Mouse (Mus musculus) mesoderm, embryonic 11.5 days (tissue): ENCODE data around the gene Efna5.

Source experiments
- DNase-seq: peaks from one replicate; pipeline ENCODE4 v3.0.0-alpha.2; 2012; ENCODE audit warnings: low read depth, low spot score

Gene Efna5

DNA sequence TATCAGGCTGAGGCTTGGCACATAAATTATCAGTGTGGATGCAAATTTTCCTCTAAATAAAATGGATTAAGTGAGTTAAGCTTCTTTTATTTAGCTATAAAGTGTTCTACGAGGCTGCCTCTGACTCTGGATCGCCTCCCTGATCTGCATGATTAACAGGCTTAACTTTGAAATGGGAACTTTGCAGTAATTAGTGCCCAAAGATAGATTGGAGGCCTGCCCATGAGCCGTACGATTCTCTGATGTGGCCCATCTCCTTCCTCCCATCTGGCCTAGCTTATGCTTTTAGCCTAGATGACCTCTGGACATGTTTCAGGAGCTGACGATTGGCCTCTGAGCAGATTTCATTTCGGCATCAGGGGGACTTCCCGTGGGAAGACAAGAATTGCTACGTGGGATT, 273.0 kb downstream of the Efna5 start:
- no peak for DNase-seq

DNA sequence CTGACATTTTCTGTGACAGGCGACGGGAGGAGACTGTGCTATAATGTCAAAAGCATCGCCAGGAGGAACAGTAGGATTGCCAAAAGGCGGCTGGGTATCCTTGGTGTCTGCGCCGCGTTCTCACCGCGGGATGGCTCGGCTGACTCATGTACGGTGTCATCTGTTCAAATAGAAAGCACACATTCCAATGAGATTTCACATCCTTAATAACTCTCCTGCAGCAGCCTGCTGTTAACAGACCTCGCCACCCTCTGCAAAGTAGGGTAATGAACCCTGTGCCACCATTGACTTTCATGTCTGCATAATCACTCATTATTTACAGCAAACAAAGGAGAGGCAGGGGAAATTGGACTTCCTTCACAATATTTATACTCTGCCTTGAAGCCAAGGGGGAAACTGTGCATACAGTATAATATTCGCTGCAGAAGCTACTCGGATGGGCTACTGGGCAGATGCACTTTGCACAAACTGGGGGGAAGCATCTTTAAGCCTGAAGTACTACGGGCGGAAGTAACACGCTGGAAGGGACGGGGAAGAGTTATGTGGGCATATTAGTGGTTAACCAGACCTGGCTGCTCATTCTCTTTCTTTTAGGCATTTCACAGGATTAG, 273.7 kb downstream of the Efna5 start:
- DNase-seq, result no peak

DNA sequence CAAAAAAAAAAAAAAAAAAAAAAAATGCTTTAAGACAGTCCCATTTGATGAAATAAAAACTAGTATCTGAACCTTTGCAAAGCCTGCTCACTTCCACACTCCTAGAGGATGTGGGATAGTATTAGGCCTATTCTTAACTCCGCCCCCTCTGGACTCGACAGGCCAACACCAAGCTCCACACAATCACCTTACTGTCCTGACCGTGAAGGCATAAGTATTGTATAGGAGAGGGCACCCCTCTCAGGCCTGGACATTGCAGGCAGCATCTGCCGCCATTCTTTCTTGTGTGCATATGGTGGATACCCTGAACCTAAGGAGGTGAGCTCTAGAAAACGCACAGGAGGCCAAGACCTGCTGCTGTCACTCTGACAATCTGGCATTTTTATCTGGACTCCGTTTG, 274.4 kb downstream of the Efna5 start:
- DNase-seq, result no peak

DNA sequence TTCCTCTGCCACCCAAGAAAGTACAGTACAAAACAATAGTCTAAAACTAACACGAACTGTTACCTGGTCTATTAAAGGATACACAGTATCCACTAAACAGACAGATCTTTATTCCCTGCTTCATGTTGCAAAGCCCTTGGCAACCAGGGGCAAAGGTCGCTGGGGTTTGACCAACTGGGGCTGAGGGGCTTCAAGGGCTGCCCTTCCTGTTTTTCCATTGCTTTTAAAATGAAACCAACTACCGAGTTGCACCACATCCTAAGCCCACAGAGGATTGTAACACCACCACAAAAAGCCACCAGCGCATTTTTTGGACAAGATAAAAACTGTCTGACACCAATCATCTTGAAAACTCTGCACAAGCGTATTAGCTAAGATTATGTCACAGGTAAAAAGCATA, 276.8 kb downstream of the Efna5 start:
- DNase-seq, result no peak

DNA sequence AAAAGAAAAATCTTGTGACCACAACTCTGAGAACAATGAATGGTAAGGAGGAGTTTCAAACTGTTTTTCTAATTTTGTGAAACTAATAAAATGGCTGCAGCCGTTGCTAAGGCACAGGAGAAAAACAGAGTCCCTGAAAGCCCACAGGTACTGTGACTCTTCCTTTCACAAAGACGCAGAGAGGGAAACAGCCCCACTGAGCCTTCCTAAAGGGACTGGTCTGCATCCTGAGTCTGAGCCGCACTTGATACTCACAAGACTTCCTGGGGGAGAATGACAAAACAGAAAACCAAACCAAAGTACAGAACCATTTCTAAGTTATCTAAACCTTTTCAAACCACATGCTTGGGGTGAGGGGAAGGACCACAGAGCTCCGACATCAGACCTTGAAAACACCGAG, 277.5 kb downstream of the Efna5 start:
- no peak for DNase-seq

DNA sequence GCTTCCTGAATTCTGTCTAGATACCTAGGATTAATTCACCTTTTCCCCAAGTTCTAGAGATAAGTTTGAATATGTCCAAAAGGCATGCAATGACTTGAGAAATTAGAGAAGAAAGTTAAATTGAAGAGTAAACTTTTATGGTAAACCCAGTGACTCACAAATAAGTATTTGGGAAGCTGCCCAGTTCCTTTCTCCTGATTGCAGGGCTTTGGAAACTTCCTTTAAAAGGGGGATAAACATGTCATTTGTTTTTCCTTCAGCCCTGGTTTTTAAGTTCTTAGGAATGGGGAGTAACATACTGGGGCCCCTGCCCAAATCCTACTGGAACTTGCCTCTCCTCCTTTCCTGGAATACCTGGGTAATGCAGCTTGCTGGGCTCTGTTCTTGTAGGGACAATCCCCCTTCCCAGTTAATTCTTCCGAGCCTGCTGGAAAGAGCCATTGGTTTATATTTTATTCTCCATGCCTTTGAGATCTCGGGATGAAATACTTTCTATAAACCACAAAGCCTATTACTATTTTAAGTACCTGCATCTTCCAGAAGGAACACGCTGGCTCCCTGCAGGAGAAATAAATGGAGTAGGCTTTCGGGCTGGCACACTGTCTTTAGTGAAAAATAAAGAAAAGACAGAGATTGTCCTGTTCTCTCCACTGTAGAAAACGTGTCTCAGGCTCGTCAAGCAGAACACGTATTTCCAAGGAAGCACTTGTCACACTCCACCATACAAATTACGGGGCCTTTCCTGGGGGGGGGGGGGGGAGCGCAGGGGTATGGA, 282.2 kb downstream of the Efna5 start:
- DNase-seq, result no peak

DNA sequence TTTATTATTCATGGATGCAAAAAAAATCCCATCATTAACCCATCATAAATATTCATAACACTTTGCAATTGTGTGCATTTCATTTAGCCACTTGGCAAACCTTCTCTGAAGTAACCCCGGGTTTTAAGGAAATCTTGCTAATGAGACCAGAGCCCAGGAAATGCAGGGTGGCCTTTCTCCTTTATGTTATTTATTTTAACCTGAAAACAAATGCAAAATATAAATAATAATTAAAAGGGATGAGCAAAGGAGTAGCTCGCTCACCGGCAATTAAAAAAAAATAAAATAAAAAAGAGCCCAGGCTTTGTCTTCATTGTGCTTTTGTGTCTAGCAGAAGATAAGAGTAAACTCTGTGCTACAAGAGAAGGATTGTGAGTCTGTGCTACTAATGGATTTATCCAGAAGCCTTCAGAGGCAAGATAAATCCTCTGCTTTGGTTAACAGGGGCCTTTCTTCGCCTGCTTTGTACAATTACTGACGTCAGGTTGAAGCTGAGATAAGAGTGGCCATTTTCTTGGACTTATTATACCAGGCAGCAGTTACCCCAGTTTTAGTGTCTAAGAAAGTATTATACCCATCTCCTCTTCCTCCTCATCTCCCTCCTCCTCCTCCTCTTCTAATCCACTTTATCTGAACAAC, 288.6 kb downstream of the Efna5 start:
- no peak for DNase-seq

DNA sequence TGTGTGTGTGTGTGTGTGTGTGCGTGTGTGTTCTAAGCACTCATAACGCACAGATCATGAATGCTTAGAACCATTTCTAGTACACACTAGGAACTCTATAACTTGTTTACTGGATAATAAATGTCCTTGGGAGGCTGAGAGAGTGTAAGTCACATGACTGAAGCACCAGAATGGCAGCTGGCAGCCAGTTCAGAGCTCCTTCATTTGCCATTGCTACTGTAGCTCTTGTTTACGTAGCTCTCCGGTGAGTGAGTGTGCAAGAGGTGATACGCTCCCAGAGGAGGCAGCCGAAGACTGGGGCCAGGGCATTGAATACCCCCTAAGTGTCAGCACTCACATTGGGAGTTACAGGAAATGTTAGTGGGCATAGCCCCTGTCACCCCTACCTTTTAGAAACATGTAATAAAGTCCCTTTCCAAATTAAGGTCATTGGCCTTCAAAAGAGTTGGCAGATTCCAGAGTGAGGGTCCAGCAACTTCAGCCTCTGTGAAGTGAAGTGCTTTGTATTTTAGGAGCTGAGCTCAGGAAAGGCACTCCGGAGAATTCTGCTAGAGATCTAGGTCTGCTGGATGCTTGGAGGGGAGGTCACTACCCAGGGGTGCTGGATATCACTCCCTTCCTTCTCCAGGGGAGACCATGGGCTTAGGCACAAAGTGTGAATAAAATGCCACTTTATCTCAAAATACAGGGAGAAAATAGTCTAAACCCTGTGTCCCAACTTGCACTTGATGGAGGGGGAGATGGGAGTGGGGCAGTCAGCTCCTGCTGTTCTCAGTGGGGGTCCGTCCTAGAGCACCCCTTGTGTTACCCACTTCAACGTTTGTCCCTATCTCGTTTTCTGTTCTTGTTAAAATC, 289.3 kb downstream of the Efna5 start:
- DNase-seq, result no peak

DNA sequence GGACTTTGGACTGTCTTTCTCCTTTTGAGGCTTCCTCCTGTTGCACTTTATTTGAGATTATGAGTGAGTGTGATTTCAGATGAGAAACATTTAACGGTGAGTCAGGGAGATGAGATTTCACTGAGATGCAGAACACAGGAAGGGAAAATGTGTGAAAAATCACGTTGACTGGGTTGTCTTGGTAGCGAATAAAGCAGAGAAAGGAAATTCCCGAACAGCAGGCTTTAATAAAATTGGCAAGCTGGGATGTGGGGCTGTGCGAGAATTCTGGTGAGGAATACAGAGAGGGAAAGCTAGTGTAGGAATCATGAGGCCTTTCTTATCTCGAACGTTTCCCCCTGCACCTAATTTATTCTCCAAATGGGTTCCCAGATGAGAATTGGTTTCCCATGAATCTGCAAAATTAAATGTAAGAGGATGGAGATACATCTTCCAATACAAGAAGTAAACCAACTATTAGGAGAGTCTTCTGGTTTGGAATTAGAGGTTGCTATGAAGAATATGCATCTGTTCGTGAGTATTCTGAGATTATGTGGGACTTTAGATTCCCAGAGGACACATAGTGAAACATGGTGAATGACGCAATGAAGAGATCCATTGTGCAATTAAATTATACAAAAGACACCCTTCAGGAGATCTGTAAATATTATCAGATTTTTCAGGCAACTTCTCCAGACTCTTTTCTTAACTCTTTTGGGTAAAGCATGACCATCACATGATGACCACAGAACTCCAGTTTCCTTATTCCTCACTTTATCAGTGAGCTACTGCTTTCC, 290.2 kb downstream of the Efna5 start:
- DNase-seq, result no peak

DNA sequence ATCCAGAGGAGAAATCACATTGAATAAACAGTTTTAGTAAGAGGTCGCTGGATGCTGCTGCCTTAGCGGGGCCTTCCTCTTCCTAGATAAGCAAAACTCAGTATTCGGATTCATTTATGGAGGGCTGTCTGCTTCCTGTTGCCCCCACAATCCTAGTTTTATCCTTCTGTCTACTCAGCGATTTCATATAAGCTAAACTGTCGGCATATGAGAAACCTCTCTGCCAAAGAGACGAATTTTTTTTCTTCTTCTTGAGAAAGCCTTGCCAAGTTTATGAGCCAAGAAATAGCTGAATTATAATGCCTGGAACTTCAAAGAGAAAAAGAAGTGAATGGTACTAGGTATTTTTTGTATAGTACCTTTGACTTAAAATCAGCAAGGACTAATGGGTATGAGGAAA, 301.0 kb downstream of the Efna5 start:
- DNase-seq, result no peak

DNA sequence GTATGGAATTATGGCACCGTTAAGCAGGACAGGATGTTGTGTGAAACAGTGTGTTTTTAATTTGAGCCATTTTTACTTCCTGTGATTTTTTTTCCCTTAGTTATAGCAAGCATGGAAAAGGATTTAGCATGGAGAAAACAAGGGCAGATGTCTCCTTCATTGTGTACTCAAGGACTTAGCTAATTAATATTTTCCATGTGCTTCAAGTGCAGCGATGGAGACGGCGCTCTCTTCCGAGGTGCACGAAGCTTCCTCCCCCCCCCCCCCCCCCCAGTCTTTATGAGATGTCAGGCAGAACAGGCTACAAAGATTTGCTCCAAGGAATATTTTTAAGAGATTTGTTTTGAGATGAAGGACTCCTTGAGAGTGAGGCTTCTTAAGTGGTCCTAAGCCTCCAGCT, 301.5 kb downstream of the Efna5 start:
- DNase-seq, result no peak

DNA sequence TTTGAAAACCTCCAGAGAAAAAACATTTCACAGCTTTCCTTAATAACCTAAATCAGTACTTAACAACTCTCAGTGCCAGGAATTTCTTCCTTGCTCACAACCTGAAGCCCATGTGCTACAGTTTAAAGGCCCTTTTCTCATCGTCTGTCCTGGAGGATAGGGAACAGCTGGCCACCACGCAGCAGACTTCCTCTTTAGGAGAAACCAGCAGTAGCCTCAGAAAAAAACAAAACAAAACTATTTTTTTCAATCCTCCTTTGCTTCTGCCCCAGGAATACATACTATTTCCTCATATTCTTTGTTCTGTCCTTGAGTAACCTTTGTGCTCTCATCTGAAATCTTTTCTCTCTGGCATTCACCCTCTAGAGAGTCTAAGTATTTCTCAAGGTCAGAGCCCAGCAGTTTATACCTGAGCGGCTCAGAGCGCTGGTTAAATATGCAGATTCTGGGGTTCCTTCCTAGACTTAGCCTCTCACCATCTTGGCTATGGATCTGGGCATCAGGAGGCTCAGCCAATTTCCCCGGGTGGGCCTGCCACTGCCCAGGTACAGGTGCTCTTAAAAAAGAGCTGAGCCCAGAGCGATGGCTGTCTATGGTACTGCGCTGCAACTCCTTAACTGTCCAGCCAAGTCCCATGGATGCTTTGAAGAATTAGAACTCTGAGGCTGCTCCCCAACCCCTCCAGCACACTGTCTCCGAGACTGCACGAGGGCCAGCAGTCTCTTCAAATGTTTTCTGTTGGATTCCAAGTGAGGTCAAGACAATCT, 306.4 kb downstream of the Efna5 start:
- no peak for DNase-seq

DNA sequence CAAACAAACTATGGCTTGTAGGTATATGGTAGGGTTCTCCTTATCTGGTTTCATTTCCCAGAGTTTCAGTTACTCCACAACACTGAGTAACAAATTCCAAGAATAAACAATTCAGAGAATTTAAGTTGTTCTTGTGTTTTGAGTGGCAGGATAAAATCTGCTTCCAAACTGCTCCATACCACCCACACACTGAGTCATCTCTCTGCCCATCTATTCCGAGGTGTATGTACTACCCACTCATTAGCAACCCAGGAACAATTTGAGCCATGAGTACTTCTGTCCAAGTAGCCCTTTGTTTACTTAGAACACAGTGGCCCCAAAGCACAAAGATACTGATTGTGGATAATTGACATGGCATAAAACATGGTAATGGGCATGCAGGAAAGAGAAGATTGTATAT, 311.0 kb downstream of the Efna5 start:
- DNase-seq, result no peak

DNA sequence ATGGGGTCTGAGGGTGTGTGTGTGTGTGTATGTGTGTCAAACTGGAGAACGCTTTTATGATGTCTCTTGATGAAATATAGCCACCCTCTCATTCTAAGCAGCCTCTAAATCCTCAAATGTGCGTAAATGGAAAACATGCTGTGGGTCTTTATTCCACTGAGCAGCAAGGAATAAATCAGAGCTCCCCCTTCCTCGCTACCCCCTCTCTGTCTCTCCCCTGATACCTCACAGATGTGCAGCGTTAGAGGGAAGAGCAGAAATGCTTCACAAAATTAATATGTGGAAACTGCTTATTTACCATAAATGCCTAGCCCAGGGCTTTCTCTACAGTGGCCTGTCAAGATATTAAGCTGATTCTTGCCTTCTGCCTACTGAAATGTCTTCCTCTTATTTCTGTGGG, 313.1 kb downstream of the Efna5 start:
- DNase-seq, result peak; percentile 40

DNA sequence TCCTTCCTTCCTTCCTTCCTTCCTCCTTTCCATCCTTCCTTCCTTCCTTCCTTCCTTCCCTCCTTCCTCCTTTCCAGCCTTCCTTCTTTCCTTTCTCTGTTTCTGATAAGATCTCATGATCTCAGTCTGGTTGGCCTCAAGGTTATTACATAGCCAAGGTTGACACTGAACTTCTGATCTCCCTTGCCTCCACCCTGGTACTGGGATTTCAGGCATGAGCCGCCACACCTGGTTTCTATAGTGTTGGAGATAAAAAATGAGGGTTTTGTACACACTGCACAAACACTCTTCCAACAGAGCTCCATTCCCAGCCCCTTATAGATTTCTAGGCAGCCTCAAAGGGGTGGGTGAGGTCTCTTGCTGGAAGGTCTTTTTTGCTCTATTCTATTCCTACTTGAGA, 315.5 kb downstream of the Efna5 start:
- DNase-seq, result no peak

DNA sequence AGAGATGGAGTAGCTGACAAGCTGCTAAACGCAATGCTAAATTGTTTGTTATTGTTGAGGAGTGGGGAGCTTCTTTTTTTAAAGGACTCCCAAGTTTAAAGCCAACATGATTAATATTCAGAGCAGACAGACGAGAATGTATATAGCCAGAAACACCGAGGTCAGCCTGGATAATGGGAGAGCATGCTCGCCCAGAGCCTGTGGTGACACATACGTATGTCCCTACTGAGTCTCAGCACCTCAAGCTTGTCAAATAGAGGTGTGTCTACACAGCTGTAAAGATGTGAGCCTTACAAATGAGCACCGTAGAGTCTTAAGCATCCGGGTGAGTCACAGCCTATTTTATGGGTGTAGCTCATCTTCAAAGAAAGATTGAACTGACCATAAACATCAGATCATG, 318.7 kb downstream of the Efna5 start:
- no peak for DNase-seq

DNA sequence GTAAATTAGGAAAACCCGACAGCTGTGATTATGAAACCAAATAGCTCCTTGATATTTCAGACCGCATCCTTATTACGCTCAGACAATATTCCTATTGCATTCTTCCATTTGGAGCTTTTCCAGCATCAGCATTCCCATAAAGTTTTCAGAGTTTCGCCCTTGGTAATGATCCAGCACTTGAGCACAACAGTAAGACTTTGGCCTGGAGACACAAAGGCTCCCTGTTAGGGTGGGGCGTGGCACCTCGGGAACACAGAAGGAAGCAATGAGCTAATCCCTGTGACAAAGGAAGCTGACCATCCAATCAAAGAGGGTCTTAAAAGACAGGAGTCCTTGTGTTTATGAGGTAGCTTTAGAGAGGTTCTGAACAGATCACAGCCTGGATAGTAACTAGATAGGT, 323.9 kb downstream of the Efna5 start:
- DNase-seq, result no peak
